Mouse (Mus musculus) erythroblast, adult 5-6 weeks (primary cell): ENCODE measurements around the gene Hist1h3h. TPM values are rescaled to one million over a fixed set of nuclear protein-coding genes. Genes with fewer than 3 reads are reported as not detected.

Experiments
- total RNA-seq, 2 experiments: library from RNA; stranded (forward) in 1 of 2; stranded (reverse) in 1 of 2; fragments of 150-400 nt in 1 of 2; fragments of 200-764, 138-1000 nt in 1 of 2; gene quantifications; 2 replicates each; pipeline versions ENCODE4 v1.2.3 to v1.2.4; 2015 to 2017; ENCODE audit warnings: low replicate concordance in 2 of 2

Gene Hist1h3h
- total RNA-seq, 2 experiments from 2014 or later, result 16.7 to 159 TPM

Other genes with a start within 250 kb of the Hist1h3h start
Only the 30 nearest of the 32 such genes appear.
- gene Gm10065, start 238.2 kb upstream of the Hist1h3h start, total RNA-seq (2015; ENCODE audit: low replicate concordance), result not detected in 2 replicates
- not detected in 2 replicates for gene Gm10065, start 238.2 kb upstream of the Hist1h3h start, total RNA-seq (2017; ENCODE audit: low replicate concordance)
- gene AK157302, start 222.4 kb upstream of the Hist1h3h start, total RNA-seq (2015; ENCODE audit: low replicate concordance), result 0.77 and 5.6 TPM in 2 replicates
- 7.8 and 15.1 TPM in 2 replicates for gene AK157302, start 222.4 kb upstream of the Hist1h3h start, total RNA-seq (2017; ENCODE audit: low replicate concordance)
- gene Gm11273, start 216.2 kb upstream of the Hist1h3h start, total RNA-seq (2015; ENCODE audit: low replicate concordance), result 12.1 TPM in 1 of 2 replicates, not detected in the other
- 1.3 TPM in 1 of 2 replicates, not detected in the other for gene Gm11273, start 216.2 kb upstream of the Hist1h3h start, total RNA-seq (2017; ENCODE audit: low replicate concordance)
- 2.1 and 5.4 TPM in 2 replicates for gene Zkscan8, start 186.5 kb upstream of the Hist1h3h start, total RNA-seq (2015; ENCODE audit: low replicate concordance)
- gene Zkscan8, start 186.5 kb upstream of the Hist1h3h start, total RNA-seq (2017; ENCODE audit: low replicate concordance), result 1.7 and 3.4 TPM in 2 replicates
- not detected in 2 replicates for gene Olfr1366, start 174.9 kb upstream of the Hist1h3h start, total RNA-seq (2015; ENCODE audit: low replicate concordance)
- not detected in 2 replicates for gene Olfr1366, start 174.9 kb upstream of the Hist1h3h start, total RNA-seq (2017; ENCODE audit: low replicate concordance)
- not detected in 2 replicates for gene Olfr1535, start 157.8 kb upstream of the Hist1h3h start, total RNA-seq (2015; ENCODE audit: low replicate concordance)
- 0.84 TPM in 1 of 2 replicates, not detected in the other for gene Olfr1535, start 157.8 kb upstream of the Hist1h3h start, total RNA-seq (2017; ENCODE audit: low replicate concordance)
- not detected in 2 replicates for gene Olfr1364, start 135.9 kb upstream of the Hist1h3h start, total RNA-seq (2015; ENCODE audit: low replicate concordance)
- gene Olfr1364, start 135.9 kb upstream of the Hist1h3h start, total RNA-seq (2017; ENCODE audit: low replicate concordance), result not detected in 2 replicates
- gene Olfr1362, start 103.6 kb upstream of the Hist1h3h start, total RNA-seq (2015; ENCODE audit: low replicate concordance), result not detected in 2 replicates
- not detected in 2 replicates for gene Olfr1362, start 103.6 kb upstream of the Hist1h3h start, total RNA-seq (2017; ENCODE audit: low replicate concordance)
- not detected in 2 replicates for gene Olfr11, start 75.1 kb upstream of the Hist1h3h start, total RNA-seq (2015; ENCODE audit: low replicate concordance)
- gene Olfr11, start 75.1 kb upstream of the Hist1h3h start, total RNA-seq (2017; ENCODE audit: low replicate concordance), result not detected in 2 replicates
- gene Olfr1361, start 54.3 kb upstream of the Hist1h3h start, total RNA-seq (2015; ENCODE audit: low replicate concordance), result not detected in 2 replicates
- gene Olfr1361, start 54.3 kb upstream of the Hist1h3h start, total RNA-seq (2017; ENCODE audit: low replicate concordance), result not detected in 2 replicates
- not detected in 2 replicates for gene Olfr1360, start 40.3 kb upstream of the Hist1h3h start, total RNA-seq (2015; ENCODE audit: low replicate concordance)
- gene Olfr1360, start 40.3 kb upstream of the Hist1h3h start, total RNA-seq (2017; ENCODE audit: low replicate concordance), result not detected in 2 replicates
- not detected in 2 replicates for gene Olfr1359, start 19.5 kb upstream of the Hist1h3h start, total RNA-seq (2015; ENCODE audit: low replicate concordance)
- 0.34 and 0.42 TPM in 2 replicates for gene Olfr1359, start 19.5 kb upstream of the Hist1h3h start, total RNA-seq (2017; ENCODE audit: low replicate concordance)
- 91.5 and 110 TPM in 2 replicates for gene Hist1h2bl, start 1.5 kb upstream of the Hist1h3h start, total RNA-seq (2015; ENCODE audit: low replicate concordance)
- gene Hist1h2bl, start 1.5 kb upstream of the Hist1h3h start, total RNA-seq (2017; ENCODE audit: low replicate concordance), result 213 and 268 TPM in 2 replicates
- 6.1 TPM in 1 of 2 replicates, not detected in the other for gene Hist1h2ai, start 1.2 kb upstream of the Hist1h3h start, total RNA-seq (2015; ENCODE audit: low replicate concordance)
- 1,027 and 1,342 TPM in 2 replicates for gene Hist1h2ai, start 1.2 kb upstream of the Hist1h3h start, total RNA-seq (2017; ENCODE audit: low replicate concordance)
- gene Hist1h2bm, start 4.4 kb downstream of the Hist1h3h start, total RNA-seq (2015; ENCODE audit: low replicate concordance), result 65.8 and 82.8 TPM in 2 replicates
- 254 and 277 TPM in 2 replicates for gene Hist1h2bm, start 4.4 kb downstream of the Hist1h3h start, total RNA-seq (2017; ENCODE audit: low replicate concordance)
- not detected in 2 replicates for gene Hist1h4j, start 17.4 kb downstream of the Hist1h3h start, total RNA-seq (2015; ENCODE audit: low replicate concordance)
- gene Hist1h4j, start 17.4 kb downstream of the Hist1h3h start, total RNA-seq (2017; ENCODE audit: low replicate concordance), result 148 and 152 TPM in 2 replicates
- gene Hist1h4k, start 32.8 kb downstream of the Hist1h3h start, total RNA-seq (2015; ENCODE audit: low replicate concordance), result 10.4 and 16.9 TPM in 2 replicates
- 714 and 903 TPM in 2 replicates for gene Hist1h4k, start 32.8 kb downstream of the Hist1h3h start, total RNA-seq (2017; ENCODE audit: low replicate concordance)
- 39.2 and 75.4 TPM in 2 replicates for gene Hist1h2ak, start 36.2 kb downstream of the Hist1h3h start, total RNA-seq (2015; ENCODE audit: low replicate concordance)
- gene Hist1h2ak, start 36.2 kb downstream of the Hist1h3h start, total RNA-seq (2017; ENCODE audit: low replicate concordance), result 730 and 899 TPM in 2 replicates
- 229 and 365 TPM in 2 replicates for gene Hist1h2bn, start 36.5 kb downstream of the Hist1h3h start, total RNA-seq (2015; ENCODE audit: low replicate concordance)
- gene Hist1h2bn, start 36.5 kb downstream of the Hist1h3h start, total RNA-seq (2017; ENCODE audit: low replicate concordance), result 952 and 1,236 TPM in 2 replicates
- gene Hist1h1b, start 63.0 kb downstream of the Hist1h3h start, total RNA-seq (2015; ENCODE audit: low replicate concordance), result 491 and 530 TPM in 2 replicates
- 1,333 and 2,653 TPM in 2 replicates for gene Hist1h1b, start 63.0 kb downstream of the Hist1h3h start, total RNA-seq (2017; ENCODE audit: low replicate concordance)
- 143 and 204 TPM in 2 replicates for gene Hist1h3i, start 65.7 kb downstream of the Hist1h3h start, total RNA-seq (2015; ENCODE audit: low replicate concordance)
- 142 and 186 TPM in 2 replicates for gene Hist1h3i, start 65.7 kb downstream of the Hist1h3h start, total RNA-seq (2017; ENCODE audit: low replicate concordance)
- gene Hist1h2an, start 69.6 kb downstream of the Hist1h3h start, total RNA-seq (2015; ENCODE audit: low replicate concordance), result not detected in 2 replicates
- gene Hist1h2an, start 69.6 kb downstream of the Hist1h3h start, total RNA-seq (2017; ENCODE audit: low replicate concordance), result 456 and 497 TPM in 2 replicates
- 4.4 and 5.8 TPM in 2 replicates for gene Hist1h2bp, start 69.8 kb downstream of the Hist1h3h start, total RNA-seq (2015; ENCODE audit: low replicate concordance)
- 33.7 and 47.3 TPM in 2 replicates for gene Hist1h2bp, start 69.8 kb downstream of the Hist1h3h start, total RNA-seq (2017; ENCODE audit: low replicate concordance)
- gene Hist1h2bq, start 92.5 kb downstream of the Hist1h3h start, total RNA-seq (2015; ENCODE audit: low replicate concordance), result 197 and 261 TPM in 2 replicates
- gene Hist1h2bq, start 92.5 kb downstream of the Hist1h3h start, total RNA-seq (2017; ENCODE audit: low replicate concordance), result 24.3 and 156 TPM in 2 replicates
- gene Hist1h2ao, start 92.8 kb downstream of the Hist1h3h start, total RNA-seq (2015; ENCODE audit: low replicate concordance), result 63.1 and 86.1 TPM in 2 replicates
- gene Hist1h2ao, start 92.8 kb downstream of the Hist1h3h start, total RNA-seq (2017; ENCODE audit: low replicate concordance), result 517 TPM in 1 of 2 replicates, not detected in the other
- gene Hist1h4m, start 94.1 kb downstream of the Hist1h3h start, total RNA-seq (2015; ENCODE audit: low replicate concordance), result 71.7 and 77.6 TPM in 2 replicates
- gene Hist1h4m, start 94.1 kb downstream of the Hist1h3h start, total RNA-seq (2017; ENCODE audit: low replicate concordance), result 860 and 1,014 TPM in 2 replicates
- 6.9 and 21.5 TPM in 2 replicates for gene Hist1h4n, start 114.5 kb downstream of the Hist1h3h start, total RNA-seq (2015; ENCODE audit: low replicate concordance)
- 699 and 712 TPM in 2 replicates for gene Hist1h4n, start 114.5 kb downstream of the Hist1h3h start, total RNA-seq (2017; ENCODE audit: low replicate concordance)
- 40.2 and 52.7 TPM in 2 replicates for gene Hist1h2ap, start 115.8 kb downstream of the Hist1h3h start, total RNA-seq (2015; ENCODE audit: low replicate concordance)
- gene Hist1h2ap, start 115.8 kb downstream of the Hist1h3h start, total RNA-seq (2017; ENCODE audit: low replicate concordance), result 924 and 2,814 TPM in 2 replicates
- gene Hist1h2br, start 116.1 kb downstream of the Hist1h3h start, total RNA-seq (2015; ENCODE audit: low replicate concordance), result 215 and 279 TPM in 2 replicates
- gene Hist1h2br, start 116.1 kb downstream of the Hist1h3h start, total RNA-seq (2017; ENCODE audit: low replicate concordance), result 157 and 261 TPM in 2 replicates
- gene Zfp184, start 227.4 kb downstream of the Hist1h3h start, total RNA-seq (2015; ENCODE audit: low replicate concordance), result 0.19 and 2.9 TPM in 2 replicates
- 0.34 and 2.5 TPM in 2 replicates for gene Zfp184, start 227.4 kb downstream of the Hist1h3h start, total RNA-seq (2017; ENCODE audit: low replicate concordance)